Mouse (Mus musculus): ENCODE measurements around the gene Arid1b.

The Arid1b gene

DNA sequence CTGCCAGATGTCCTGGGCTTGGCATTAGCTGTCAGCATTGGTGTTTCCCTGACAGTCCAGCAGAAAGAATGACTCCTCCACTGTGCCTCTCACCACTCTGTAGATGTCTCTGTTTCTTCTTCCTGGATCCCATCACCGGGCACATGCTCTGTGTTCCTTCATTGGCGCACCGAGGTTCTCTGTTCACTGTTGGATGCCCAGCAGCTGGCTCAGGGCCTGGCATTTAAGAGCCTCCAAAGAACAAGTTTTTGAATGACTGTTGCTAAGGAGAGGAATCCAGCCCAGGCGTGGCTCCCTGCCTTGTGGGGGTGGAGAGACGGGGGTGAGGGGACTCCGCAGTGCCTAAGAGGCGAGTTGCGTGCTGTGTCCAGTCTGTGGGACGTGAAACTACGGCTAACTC lies 290.7 kb downstream of the Arid1b start:
- DNase-seq (ENCODE audit: low spot score), result no peak

DNA sequence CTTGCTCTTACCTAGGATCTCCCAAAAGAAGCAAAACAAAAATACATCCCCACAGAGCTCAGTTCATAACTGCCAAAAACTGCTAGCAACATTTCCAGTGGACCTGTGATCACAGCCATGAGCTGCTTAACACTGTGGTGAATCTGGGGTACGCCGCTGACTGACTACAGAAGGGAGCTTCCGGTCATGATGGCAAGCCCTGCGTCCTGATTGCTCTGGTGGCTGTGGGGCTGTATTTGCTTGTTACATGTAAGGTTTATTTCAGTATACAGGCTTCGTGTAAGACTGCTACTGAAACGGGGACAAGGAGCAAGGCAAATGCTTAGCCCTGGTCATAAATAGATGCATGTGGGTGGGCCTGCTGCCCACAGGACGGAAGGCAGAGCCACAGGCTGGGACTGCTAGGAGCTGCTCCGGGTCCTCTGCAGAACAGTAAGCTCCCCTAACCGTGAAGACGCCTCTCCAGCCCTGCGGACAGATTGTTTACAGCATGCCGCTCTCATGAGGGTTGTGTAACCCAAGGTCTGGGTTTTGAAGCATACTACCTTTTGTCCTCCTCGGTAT lies 291.8 kb downstream of the Arid1b start:
- no peak for DNase-seq (ENCODE audit: low spot score)

- no peak for DNase-seq (ENCODE audit: low spot score)
Observed at GRCm38 (mm10) chr17:5286571-5287209, 292.6 kb downstream of the Arid1b start.

DNA sequence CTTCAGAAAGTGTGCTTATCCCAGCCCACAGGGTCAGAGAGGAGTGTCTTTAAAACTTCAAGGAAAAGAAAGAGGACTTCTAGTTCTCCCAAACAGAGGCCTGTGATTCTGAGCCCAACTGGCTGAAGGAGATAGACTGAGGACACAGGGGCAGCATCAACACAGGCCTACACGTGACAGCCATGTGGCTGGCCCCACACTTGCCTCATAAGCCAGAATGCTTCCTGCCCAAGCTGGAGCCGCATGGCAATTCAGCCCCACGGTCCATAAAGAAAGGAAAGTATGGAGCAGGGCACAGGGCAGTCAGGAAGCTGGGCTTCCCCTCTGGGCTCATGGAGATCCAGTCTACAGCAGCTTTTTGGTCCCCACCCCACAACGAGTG lies 293.1 kb downstream of the Arid1b start:
- no peak for DNase-seq (ENCODE audit: low spot score)

- DNase-seq (ENCODE audit: low spot score), result no peak
Observed at GRCm38 (mm10) chr17:5287641-5288040, 293.5 kb downstream of the Arid1b start.

DNA sequence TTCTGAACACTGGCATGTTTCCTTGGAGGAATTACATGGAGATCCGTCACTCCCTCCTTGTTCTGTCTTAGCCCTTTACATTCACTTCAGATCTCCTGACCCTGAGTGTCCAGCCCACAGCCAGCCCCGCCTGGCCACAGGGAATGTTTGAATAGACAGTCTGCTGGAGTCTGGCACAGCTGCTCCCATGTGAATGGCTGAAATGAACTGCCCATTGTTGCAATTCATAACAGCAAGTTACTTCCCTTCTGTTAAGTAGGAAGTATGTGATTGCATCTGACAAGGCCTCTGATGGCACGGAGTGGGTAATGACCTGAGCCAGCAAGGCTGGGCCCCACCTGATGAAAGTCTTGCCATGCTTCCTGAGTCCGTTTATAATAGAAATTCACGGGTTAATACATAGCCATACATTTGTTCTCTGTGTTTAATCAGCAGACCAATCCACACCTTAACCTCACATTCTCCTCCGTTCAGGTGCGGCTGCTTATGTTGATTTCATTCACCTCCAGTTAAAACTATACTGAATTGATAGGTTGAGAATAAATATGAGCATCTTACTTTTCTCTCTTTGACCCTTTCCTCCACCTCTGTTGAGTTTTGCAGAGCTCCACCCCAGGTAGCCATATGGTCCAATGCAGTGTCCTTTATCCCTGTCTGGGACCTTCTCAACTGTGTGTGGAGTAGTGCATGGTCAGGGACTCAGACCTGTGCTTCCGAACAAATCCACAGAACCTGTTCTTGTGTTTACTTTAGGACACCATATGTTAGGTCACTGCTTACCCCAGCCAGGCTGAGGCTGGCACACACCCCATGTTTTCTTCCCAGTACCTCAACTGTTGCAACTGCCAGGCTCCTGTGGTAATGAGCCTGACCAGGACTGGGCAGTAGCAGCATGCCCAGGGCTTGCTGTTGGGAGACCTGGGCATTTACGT lies 299.8 kb downstream of the Arid1b start:
- no peak for DNase-seq (ENCODE audit: low spot score)

- peak; percentile 53 for DNase-seq (ENCODE audit: low spot score)
Observed at GRCm38 (mm10) chr17:5295086-5295947, 301.2 kb downstream of the Arid1b start.

DNA sequence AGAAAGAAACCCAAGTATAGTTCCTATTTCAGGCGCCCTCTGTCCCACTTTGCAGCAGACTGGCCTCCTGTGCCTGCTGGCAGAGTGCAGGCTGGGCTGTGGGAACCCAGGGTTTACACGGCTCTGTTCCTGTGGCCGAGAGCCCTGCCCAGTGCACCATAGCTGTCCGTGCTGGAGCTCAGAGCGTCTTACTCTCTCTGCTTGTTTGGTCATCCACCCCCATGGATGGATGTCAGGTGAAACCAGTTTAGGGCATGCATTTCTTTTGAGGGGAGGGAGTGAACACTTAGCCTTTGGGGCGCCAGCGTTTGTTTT lies 301.8 kb downstream of the Arid1b start:
- DNase-seq (ENCODE audit: low spot score), result no peak

DNA sequence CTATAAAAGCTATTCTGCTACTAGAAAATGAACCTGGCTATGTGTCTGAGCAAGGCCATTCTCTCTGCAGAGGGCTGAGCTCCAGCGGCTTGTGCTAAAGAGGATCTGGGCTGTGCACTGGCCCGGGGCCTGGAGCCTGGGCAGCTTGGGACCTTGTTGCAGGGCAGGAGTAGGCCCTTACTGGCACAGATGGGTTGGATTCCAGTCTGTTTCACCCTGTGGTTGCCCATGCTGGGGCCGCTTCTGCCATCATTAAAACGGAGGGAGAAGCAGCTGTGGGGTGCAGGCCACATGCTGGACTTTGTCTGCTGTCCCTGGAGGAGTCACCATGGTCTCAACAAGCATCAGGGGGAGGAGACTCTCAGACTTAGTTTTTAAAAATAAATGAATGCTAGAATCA lies 303.4 kb downstream of the Arid1b start:
- DNase-seq (ENCODE audit: low spot score), result no peak

- DNase-seq (ENCODE audit: low spot score), result no peak
Observed at GRCm38 (mm10) chr17:5297984-5298383, 303.9 kb downstream of the Arid1b start.

DNA sequence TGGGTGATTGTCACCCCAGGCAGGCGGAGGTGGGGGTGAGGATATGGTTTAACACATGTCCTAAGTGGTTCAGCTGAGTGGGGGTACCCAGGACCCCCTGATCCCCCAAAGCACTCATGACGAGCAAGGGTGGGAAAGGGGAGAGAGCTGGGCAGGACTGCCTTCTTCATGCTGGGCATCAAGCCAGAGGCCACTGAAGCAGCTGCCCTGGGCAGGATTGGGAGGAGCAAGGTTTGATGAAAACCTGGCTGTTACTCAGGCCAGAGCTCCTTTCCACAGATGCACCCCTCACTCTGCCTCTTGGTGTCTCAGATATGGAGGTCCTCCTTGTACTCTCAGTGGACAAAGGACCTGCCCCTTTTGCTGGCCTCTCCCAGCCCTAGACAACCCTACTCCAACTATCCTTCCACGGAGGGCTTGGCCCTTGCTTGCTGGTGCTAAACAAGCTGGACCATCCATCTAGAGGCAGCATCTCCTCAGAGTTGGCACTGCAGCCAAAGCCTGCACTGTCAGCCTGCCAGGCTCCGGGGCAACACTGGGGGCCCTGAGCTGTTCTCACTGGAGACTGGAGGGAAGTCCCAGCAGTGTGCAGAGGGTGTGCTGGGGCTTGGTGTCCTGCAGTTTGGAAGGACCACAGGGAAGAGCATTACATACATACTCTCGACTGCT lies 304.9 kb downstream of the Arid1b start:
- no peak for DNase-seq (ENCODE audit: low spot score)

GRCm38 (mm10) chr17:5302971-5303746 lies 309.0 kb downstream of the Arid1b start:
- peak; percentile 30 for DNase-seq (ENCODE audit: low spot score)

DNA sequence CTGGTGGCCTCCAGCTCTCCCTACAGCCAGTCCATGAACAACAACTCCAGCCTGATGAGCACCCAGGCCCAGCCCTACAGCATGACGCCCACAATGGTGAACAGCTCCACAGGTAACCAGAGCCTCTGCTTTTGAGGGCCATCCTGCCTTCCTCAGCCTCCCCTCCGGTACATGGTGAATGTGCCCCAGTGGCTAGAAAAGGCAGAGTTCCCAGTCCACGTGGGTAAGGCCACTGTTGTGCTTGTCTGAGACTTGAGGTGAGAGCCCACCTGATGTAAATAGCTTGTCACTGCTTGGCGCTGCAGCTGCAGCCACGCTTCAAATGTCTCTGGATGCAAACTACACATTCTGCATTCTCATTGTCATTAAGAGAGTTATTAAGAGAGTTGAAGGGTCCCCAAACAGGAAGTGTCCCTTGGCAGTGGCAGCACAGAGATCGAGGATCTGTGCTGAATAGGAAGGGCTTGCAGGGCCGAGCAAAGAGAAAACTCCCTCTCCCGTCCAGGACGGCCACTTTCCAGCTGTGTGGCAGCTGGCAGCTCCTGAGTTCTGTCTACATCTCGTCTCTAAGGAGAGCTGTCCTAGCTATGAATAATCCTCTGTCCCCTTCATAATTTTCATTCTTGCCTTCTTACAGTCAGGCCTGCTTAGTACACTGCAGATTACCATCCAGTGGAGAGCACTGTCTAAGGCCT lies 311.8 kb downstream of the Arid1b start:
- DNase-seq (ENCODE audit: low spot score), result no peak

GRCm38 (mm10) chr17:5309930-5310329 lies 315.8 kb downstream of the Arid1b start:
- no peak for DNase-seq (ENCODE audit: low spot score)

DNA sequence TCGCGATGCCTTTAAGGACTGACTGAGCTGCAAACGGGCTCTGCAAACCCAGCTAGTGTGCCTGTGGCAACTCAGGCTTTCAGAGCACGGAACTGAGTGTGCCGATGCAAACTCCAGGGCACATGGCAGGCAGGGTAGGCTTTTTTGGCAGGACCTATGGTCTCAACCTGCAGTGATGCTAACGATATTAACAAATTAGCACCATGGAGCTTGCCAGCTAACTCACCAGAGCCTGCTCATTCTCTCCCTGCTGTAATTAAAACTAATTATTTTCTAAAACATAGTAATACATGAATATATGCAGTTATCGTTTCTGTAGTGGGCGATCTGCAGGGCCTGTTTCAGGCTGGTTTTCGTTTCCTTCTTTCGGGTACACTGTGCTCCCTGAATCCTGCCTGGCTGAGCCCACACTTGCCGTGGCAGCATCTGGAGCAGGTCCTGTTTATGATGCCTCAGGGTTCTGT lies 316.3 kb downstream of the Arid1b start:
- DNase-seq (ENCODE audit: low spot score), result no peak

DNA sequence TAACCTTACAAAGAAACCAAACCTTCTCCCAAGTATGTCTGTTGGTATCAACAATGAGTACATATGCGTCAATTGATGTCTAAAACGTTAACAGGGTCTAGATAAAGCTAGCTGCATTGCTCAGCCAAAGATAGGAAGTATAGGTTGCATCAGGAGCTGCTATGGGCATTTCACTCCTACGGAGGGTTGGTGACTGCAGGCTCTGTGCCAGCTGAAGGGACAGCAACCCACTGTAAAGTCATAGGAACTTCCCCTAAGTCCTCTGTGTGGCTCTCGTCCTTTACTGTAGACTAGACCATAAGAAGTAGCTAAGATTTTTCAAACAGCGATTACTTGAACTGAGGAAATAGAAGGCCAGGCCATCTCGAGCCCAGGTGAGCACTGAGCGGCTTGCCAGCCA lies 316.9 kb downstream of the Arid1b start:
- DNase-seq (ENCODE audit: low spot score), result no peak

GRCm38 (mm10) chr17:5312307-5312706 lies 318.2 kb downstream of the Arid1b start:
- no peak for DNase-seq (ENCODE audit: low spot score)

DNA sequence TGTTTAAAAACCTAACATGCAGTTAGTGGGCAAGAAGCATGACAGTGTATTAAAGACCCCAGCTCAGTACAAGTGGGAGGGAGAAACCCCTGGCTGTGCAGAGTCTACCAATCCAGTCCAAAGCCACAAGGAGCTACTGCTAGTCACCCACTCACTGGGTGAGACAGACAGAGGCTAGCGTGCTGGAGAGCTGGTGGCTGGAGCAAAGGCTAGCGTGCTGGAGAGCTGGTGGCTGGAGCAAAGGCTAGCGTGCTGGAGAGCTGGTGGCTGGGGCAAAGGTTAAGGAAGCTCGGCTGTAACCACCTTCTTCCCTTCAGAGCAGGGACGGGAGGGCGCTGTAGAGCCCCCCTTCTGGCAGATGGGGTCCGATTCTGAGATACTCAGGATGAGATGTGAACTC lies 320.6 kb downstream of the Arid1b start:
- no peak for DNase-seq (ENCODE audit: low spot score)

- DNase-seq (ENCODE audit: low spot score), result no peak
Observed at GRCm38 (mm10) chr17:5316489-5316888, 322.4 kb downstream of the Arid1b start.

- DNase-seq (ENCODE audit: low spot score), result no peak
Observed at GRCm38 (mm10) chr17:5321589-5322225, 327.6 kb downstream of the Arid1b start.
